Mouse (Mus musculus) midbrain, embryonic 13.5 days (tissue): ENCODE results near the gene Spns2. TPM values are rescaled to one million over a fixed set of nuclear protein-coding genes. Genes with fewer than 3 reads are reported as not detected.

Experiments
- ATAC-seq: fragments of 200-750 bp; cut with Nextera tagmentation; 2 replicates; pipeline ENCODE4 v1.8.0; 2017; ENCODE audit warnings: mild to moderate bottlenecking, moderate TSS enrichment, moderate library complexity
- H3K27ac ChIP-seq: fragments of 300-500 bp; sonication (generic); 2 replicates; pipeline ENCODE4 v1.5.1; 2015; ENCODE audit warnings: inconsistent platforms, mild to moderate bottlenecking, moderate library complexity
- H3K27me3 ChIP-seq: fragments of 300-500 bp; sonication (generic); 2 replicates; pipeline ENCODE4 v1.6.1; 2015; ENCODE audit warnings: mild to moderate bottlenecking, inconsistent platforms
- H3K36me3 ChIP-seq: fragments of 300-500 bp; sonication (generic); 2 replicates; pipeline ENCODE4 v1.6.1; 2015; ENCODE audit warnings: mild to moderate bottlenecking, inconsistent platforms
- H3K4me1 ChIP-seq: fragments of 300-500 bp; sonication (generic); replicated peaks from 2 replicates; pipeline ENCODE4 v1.6.1; 2015; ENCODE audit warnings: inconsistent platforms
- H3K4me2 ChIP-seq: fragments of 300-500 bp; sonication (generic); replicated peaks from 2 replicates; pipeline ENCODE4 v1.6.1; 2015; ENCODE audit warnings: moderate library complexity, mild to moderate bottlenecking, inconsistent platforms
- H3K4me3 ChIP-seq: fragments of 300-500 bp; sonication (generic); replicated peaks from 2 replicates; pipeline ENCODE4 v1.5.1; 2015; ENCODE audit warnings: mild to moderate bottlenecking, inconsistent platforms
- H3K9ac ChIP-seq: fragments of 300-500 bp; sonication (generic); replicated peaks from 2 replicates; pipeline ENCODE4 v1.6.1; 2015; ENCODE audit warnings: mild to moderate bottlenecking, inconsistent platforms
- H3K9me3 ChIP-seq: fragments of 300-500 bp; sonication (generic); 2 replicates; pipeline ENCODE4 v1.6.1; 2016; ENCODE audit warnings: mild to moderate bottlenecking, inconsistent platforms
- whole genome bisulfite sequencing: fragments of 180-500 bp; shearing (Covaris S2); methylation state at CpG from one replicate; pipeline ENCODE4 v1.1.7; 2015; 5-methylcytosine and 5-hydroxymethylcytosine counted together
- polyA plus RNA-seq: library from polyadenylated mRNA; unstranded; fragments of >200 nt; fragmentation: Nextera tagmentation; extraction: Ambion mirVana; gene quantifications from 2 replicates; pipeline ENCODE4 v1.2.1, GENCODE M21; 2015

The Spns2 gene
- 6.4 and 7.8 TPM in 2 replicates for polyA plus RNA-seq

- Histone ChIP-seq H3K4me3 (peak within 1 kb of the TSS; percentile 75), H3K27me3 (peaks cover 26% of the 10 kb centered on the region; the same call in 1 of the 2 replicates), H3K36me3 (no peaks in the 10 kb centered on the region), H3K9me3 (no peaks in the 10 kb centered on the region), H3K9ac (peak within 1 kb of the TSS; percentile 93), H3K4me2 (peak within 1 kb of the TSS; percentile 82), H3K27ac (peak within 1 kb of the TSS; percentile 95), H3K4me1 (peaks cover 48% of the 10 kb centered on the region)
- WGBS = under 1% methylated on average over 40 of the region's 42 CpGs
- peak; percentile 89 for ATAC-seq
Measured at GRCm38 (mm10) chr11:72489881-72490301, at the start of gene Spns2. Spns2 (minus strand) TSS chr11:72489904.

GRCm38 (mm10) chr11:72538811-72539210 is 49.1 kb upstream of the Spns2 start:
- ATAC-seq = no peak
- H3K27ac ChIP-seq = no peak overlapping the region
- no peaks in the 10 kb centered on the region for H3K27me3 ChIP-seq
- H3K9me3 ChIP-seq = no peaks in the 10 kb centered on the region
- no peaks in the 10 kb centered on the region for H3K36me3 ChIP-seq
- no peak overlapping the region for H3K4me2 ChIP-seq
- 91% methylated on average over 7 of the region's 7 CpGs for WGBS
- no peak overlapping the region for H3K9ac ChIP-seq
- H3K4me3 ChIP-seq = no peak overlapping the region
- no peaks in the 10 kb centered on the region for H3K4me1 ChIP-seq

- no peak for ATAC-seq
- Histone ChIP-seq H3K27me3 (no peaks in the 10 kb centered on the region), H3K9ac (no peak overlapping the region), H3K4me1 (no peaks in the 10 kb centered on the region), H3K27ac (no peak overlapping the region), H3K9me3 (no peaks in the 10 kb centered on the region), H3K4me2 (no peak overlapping the region), H3K36me3 (no peaks in the 10 kb centered on the region), H3K4me3 (no peak overlapping the region)
- WGBS = 67% methylated on average over 8 of the region's 8 CpGs
Measured at GRCm38 (mm10) chr11:72538037-72538755, 48.5 kb upstream of the Spns2 start.

GRCm38 (mm10) chr11:72537503-72537902 is 47.8 kb upstream of the Spns2 start:
- Histone ChIP-seq H3K9me3 (no peaks in the 10 kb centered on the region), H3K4me1 (no peaks in the 10 kb centered on the region), H3K9ac (no peak overlapping the region), H3K4me3 (no peak overlapping the region), H3K27me3 (no peaks in the 10 kb centered on the region), H3K36me3 (no peaks in the 10 kb centered on the region), H3K4me2 (no peak overlapping the region), H3K27ac (no peak overlapping the region)
- ATAC-seq = no peak
- 100% methylated on average over 2 of the region's 2 CpGs for WGBS

- H3K4me2 ChIP-seq = no peak overlapping the region
- 84% methylated on average over 3 of the region's 3 CpGs for WGBS
- H3K36me3 ChIP-seq = no peaks in the 10 kb centered on the region
- no peak for ATAC-seq
- no peak overlapping the region for H3K27ac ChIP-seq
- no peak overlapping the region for H3K9ac ChIP-seq
- no peaks in the 10 kb centered on the region for H3K27me3 ChIP-seq
- no peak overlapping the region for H3K4me3 ChIP-seq
- H3K9me3 ChIP-seq = no peaks in the 10 kb centered on the region
- H3K4me1 ChIP-seq = no peaks in the 10 kb centered on the region
Measured at GRCm38 (mm10) chr11:72535519-72535918, 45.8 kb upstream of the Spns2 start.

GRCm38 (mm10) chr11:72532890-72533289 is 43.2 kb upstream of the Spns2 start:
- no peaks in the 10 kb centered on the region for H3K4me1 ChIP-seq
- ATAC-seq = no peak
- H3K4me3 ChIP-seq = no peak overlapping the region
- H3K4me2 ChIP-seq = no peak overlapping the region
- WGBS = 83% methylated on average over 3 of the region's 3 CpGs
- no peak overlapping the region for H3K9ac ChIP-seq
- H3K27me3 ChIP-seq = no peaks in the 10 kb centered on the region
- no peaks in the 10 kb centered on the region for H3K36me3 ChIP-seq
- H3K27ac ChIP-seq = no peak overlapping the region
- no peaks in the 10 kb centered on the region for H3K9me3 ChIP-seq

- ATAC-seq = no peak
- Histone ChIP-seq H3K4me1 (no peaks in the 10 kb centered on the region), H3K4me3 (no peak overlapping the region), H3K9ac (no peak overlapping the region), H3K27me3 (no peaks in the 10 kb centered on the region), H3K36me3 (no peaks in the 10 kb centered on the region), H3K9me3 (no peaks in the 10 kb centered on the region), H3K4me2 (no peak overlapping the region), H3K27ac (no peak overlapping the region)
- 69% methylated on average over 1 of the region's 1 CpGs for WGBS
Measured at GRCm38 (mm10) chr11:72531632-72532031, 41.9 kb upstream of the Spns2 start.

GRCm38 (mm10) chr11:72531144-72531543 is 41.4 kb upstream of the Spns2 start:
- WGBS = 82% methylated on average over 5 of the region's 5 CpGs
- no peak for ATAC-seq

GRCm38 (mm10) chr11:72526190-72526589 is 36.5 kb upstream of the Spns2 start:
- Histone ChIP-seq H3K9ac (no peak overlapping the region), H3K4me2 (no peak overlapping the region), H3K4me3 (no peak overlapping the region), H3K27me3 (no peaks in the 10 kb centered on the region), H3K4me1 (no peaks in the 10 kb centered on the region), H3K27ac (no peak overlapping the region), H3K36me3 (no peaks in the 10 kb centered on the region), H3K9me3 (no peaks in the 10 kb centered on the region)
- ATAC-seq = no peak
- 94% methylated on average over 4 of the region's 4 CpGs for WGBS

More at GRCm38 (mm10) chr11:72531144-72531543, 41.4 kb upstream of the Spns2 start:
- H3K27ac ChIP-seq = no peak overlapping the region
- H3K4me1 ChIP-seq = no peaks in the 10 kb centered on the region
- H3K4me2 ChIP-seq = no peak overlapping the region
- no peaks in the 10 kb centered on the region for H3K36me3 ChIP-seq
- H3K4me3 ChIP-seq = no peak overlapping the region
- no peaks in the 10 kb centered on the region for H3K9me3 ChIP-seq
- no peak overlapping the region for H3K9ac ChIP-seq
- no peaks in the 10 kb centered on the region for H3K27me3 ChIP-seq

GRCm38 (mm10) chr11:72523711-72524110 is 34.0 kb upstream of the Spns2 start:
- Histone ChIP-seq H3K36me3 (no peaks in the 10 kb centered on the region), H3K9me3 (no peaks in the 10 kb centered on the region), H3K27ac (no peak overlapping the region), H3K4me2 (no peak overlapping the region), H3K9ac (no peak overlapping the region), H3K4me3 (no peak overlapping the region), H3K27me3 (no peaks in the 10 kb centered on the region), H3K4me1 (no peaks in the 10 kb centered on the region)
- no peak for ATAC-seq
- 48% methylated on average over 4 of the region's 4 CpGs for WGBS

GRCm38 (mm10) chr11:72522616-72523041 is 32.9 kb upstream of the Spns2 start:
- Histone ChIP-seq H3K4me2 (no peak overlapping the region), H3K27me3 (no peaks in the 10 kb centered on the region), H3K9ac (no peak overlapping the region), H3K36me3 (no peaks in the 10 kb centered on the region), H3K4me1 (no peaks in the 10 kb centered on the region), H3K4me3 (no peak overlapping the region), H3K9me3 (no peaks in the 10 kb centered on the region), H3K27ac (no peak overlapping the region)
- 79% methylated on average over 5 of the region's 5 CpGs for WGBS
- ATAC-seq = no peak

GRCm38 (mm10) chr11:72521598-72522541 is 32.2 kb upstream of the Spns2 start:
- ATAC-seq = no peak
- no peaks in the 10 kb centered on the region for H3K4me1 ChIP-seq
- H3K4me3 ChIP-seq = no peak overlapping the region
- H3K4me2 ChIP-seq = no peak overlapping the region
- H3K36me3 ChIP-seq = no peaks in the 10 kb centered on the region
- no peak overlapping the region for H3K9ac ChIP-seq
- no peaks in the 10 kb centered on the region for H3K27me3 ChIP-seq
- 88% methylated on average over 5 of the region's 5 CpGs for WGBS
- H3K27ac ChIP-seq = no peak overlapping the region
- no peaks in the 10 kb centered on the region for H3K9me3 ChIP-seq
